Mouse (Mus musculus) kidney, postnatal 0 days (tissue): ENCODE data around the gene Dvl3. TPM values are rescaled to one million over a fixed set of nuclear protein-coding genes. Genes with fewer than 3 reads are reported as not detected.

Experiments used
- ATAC-seq: fragments of 200-750 bp; cut with Nextera tagmentation; replicated peaks from 2 replicates; pipeline ENCODE4 v1.8.0; 2017; ENCODE audit warnings: low read depth, moderate number of reproducible peaks, moderate TSS enrichment, moderate library complexity; ENCODE audit not compliant: low FRiP score
- DNase-seq: peaks from one replicate; pipeline ENCODE4 v3.0.0-alpha.2; 2016; ENCODE audit warnings: low spot score
- H3K27ac ChIP-seq: fragments of 300-500 bp; sonication (generic); 2 replicates; pipeline ENCODE4 v1.5.1; 2014; ENCODE audit warnings: mild to moderate bottlenecking
- H3K27me3 ChIP-seq: fragments of 300-500 bp; sonication (generic); 2 replicates; pipeline ENCODE4 v1.6.1; 2014; ENCODE audit warnings: low read length, mixed read lengths; ENCODE audit not compliant: insufficient read depth
- H3K36me3 ChIP-seq: fragments of 300-500 bp; sonication (generic); 2 replicates; pipeline ENCODE4 v1.6.1; 2014; ENCODE audit warnings: low read length, mixed read lengths; ENCODE audit not compliant: insufficient read depth
- H3K4me1 ChIP-seq: fragments of 300-500 bp; sonication (generic); replicated peaks from 2 replicates; pipeline ENCODE4 v1.6.1; 2014; ENCODE audit warnings: antibody characterized with exemption, low read length, mixed read lengths; ENCODE audit not compliant: insufficient read depth
- H3K4me2 ChIP-seq: fragments of 300-500 bp; sonication (generic); 2 replicates; pipeline ENCODE4 v1.6.1; 2014; ENCODE audit warnings: mild to moderate bottlenecking, low read length, moderate library complexity, mixed read lengths
- H3K4me3 ChIP-seq: fragments of 300-500 bp; sonication (generic); replicated peaks from 2 replicates; pipeline ENCODE4 v1.5.1; 2014; ENCODE audit warnings: low read depth, low read length
- H3K9ac ChIP-seq: fragments of 300-500 bp; sonication (generic); 2 replicates; pipeline ENCODE4 v1.6.1; 2014; ENCODE audit warnings: low read depth, low read length
- H3K9me3 ChIP-seq: fragments of 300-500 bp; sonication (generic); replicated peaks from 2 replicates; pipeline ENCODE4 v1.6.1; 2016; ENCODE audit warnings: low read length, inconsistent platforms, mixed read lengths
- CTCF ChIP-seq: IDR thresholded peaks from 2 replicates; pipeline ENCODE4 v1.5.1; 2016; ENCODE audit warnings: antibody characterized with exemption, low read depth, mild to moderate bottlenecking, moderate library complexity
- WGBS: fragments of 180-500 bp; shearing (Covaris S2); extraction: QIAGEN DNeasy Blood & Tissue Kit; methylation state at CpG from one replicate; pipeline ENCODE4 v1.1.7; 2014; 5-methylcytosine and 5-hydroxymethylcytosine counted together
- polyA plus RNA-seq: library from polyadenylated mRNA; unstranded; fragments of >200 nt; fragmentation: Nextera tagmentation; extraction: Ambion mirVana; gene quantifications from 2 replicates; pipeline ENCODE4 v1.2.1, GENCODE M21; 2015

The Dvl3 gene
- polyA plus RNA-seq, 1 experiment from 2014 or later: 15.7 TPM

DNA sequence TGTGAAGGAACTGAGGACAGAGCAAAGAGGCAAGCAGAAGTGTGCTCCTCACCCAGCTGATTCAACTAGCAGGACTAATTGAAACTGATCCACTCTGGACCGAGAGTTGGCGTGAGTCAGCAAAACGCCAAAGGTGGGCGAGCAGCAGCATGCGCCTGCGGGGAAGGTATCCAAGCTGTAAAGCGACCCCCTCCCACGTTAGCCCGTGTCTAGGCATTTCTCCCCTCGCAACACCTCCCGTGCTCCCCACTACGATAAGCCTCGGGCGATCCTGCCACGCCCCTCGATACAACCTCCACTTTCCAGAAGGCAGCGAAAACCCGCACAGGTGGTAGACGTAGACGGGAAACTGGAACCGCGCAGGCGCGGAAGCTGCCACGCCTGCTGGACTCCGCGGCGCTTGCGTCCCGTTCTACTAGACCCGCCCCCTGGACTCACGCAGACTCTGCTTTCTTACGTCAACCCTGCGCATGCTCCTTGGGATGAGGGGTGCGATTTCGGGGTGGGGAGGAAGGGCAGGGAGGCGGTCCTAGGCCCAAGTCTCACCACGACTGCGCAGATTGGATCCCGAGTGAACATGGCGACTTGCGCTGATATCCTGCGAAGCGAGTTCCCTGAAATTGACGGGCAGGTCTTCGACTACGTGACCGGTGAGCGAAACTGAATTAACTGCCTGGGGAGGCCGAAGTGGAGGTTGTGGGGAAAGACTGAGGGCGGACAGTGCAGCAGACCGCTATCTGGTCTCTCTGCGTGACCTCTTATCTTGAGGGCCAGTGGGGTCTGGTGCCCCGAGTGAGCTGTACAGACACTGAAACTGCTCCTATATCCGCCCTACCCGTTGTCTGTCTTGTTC, 31.5 kb downstream of the Dvl3 start, which contains the start of gene Abcf3:
Gene Abcf3, plus strand, starts transcription at position 482 of the 853 bp plus-strand sequence.
- Histone ChIP-seq H3K9ac (peak within 1 kb of the TSS; percentile 84), H3K36me3 (peaks cover 33% of the 10 kb centered on the region)
- peak; percentile 98 for ATAC-seq

DNA sequence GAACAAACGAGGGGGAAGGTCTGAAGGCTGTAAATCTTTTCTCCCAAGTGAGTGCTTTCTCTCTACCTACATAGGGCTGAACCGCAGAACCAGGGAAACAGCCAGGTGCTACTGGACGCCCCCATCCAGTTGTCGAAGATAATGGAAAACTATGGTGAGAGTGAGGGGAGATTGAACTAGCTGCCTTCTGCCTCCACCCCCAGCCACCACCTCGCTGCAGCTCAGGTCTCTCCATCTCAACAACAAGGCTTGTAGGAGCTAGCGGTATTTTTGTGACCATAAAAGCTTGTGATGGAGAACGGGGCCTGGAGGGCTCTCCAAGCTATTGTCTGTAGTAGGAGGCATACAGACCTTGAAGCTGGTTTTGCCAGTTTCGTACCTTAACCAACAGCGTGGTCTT, 32.4 kb downstream of the Dvl3 start:
- Histone ChIP-seq H3K27me3 (no peaks in the 10 kb centered on the region), H3K36me3 (peaks cover 34% of the 10 kb centered on the region), H3K4me2 (peak overlapping the region; percentile 91), H3K4me1 (peaks cover 5% of the 10 kb centered on the region), H3K4me3 (peak overlapping the region; percentile 91), H3K9ac (peak overlapping the region; percentile 84), H3K9me3 (no peaks in the 10 kb centered on the region), H3K27ac (no peak overlapping the region)
- 38% methylated on average over 9 of the region's 9 CpGs for WGBS
- no peak for TF ChIP-seq CTCF
- DNase-seq: peak; percentile 3
- ATAC-seq: no peak

More for the DNA sequence above, 31.5 kb downstream of the Dvl3 start, which contains the start of gene Abcf3:
- WGBS: under 1% methylated on average over 56 of the region's 56 CpGs
- H3K27ac ChIP-seq: peak within 1 kb of the TSS; percentile 47
- H3K4me2 ChIP-seq: peak within 1 kb of the TSS; percentile 91
- H3K27me3 ChIP-seq: no peaks in the 10 kb centered on the region
- no peak for TF ChIP-seq CTCF
- peak within 1 kb of the TSS; percentile 91 for H3K4me3 ChIP-seq
- DNase-seq: peak; percentile 100
- H3K4me1 ChIP-seq: peaks cover 5% of the 10 kb centered on the region
- H3K9me3 ChIP-seq: no peaks in the 10 kb centered on the region

DNA sequence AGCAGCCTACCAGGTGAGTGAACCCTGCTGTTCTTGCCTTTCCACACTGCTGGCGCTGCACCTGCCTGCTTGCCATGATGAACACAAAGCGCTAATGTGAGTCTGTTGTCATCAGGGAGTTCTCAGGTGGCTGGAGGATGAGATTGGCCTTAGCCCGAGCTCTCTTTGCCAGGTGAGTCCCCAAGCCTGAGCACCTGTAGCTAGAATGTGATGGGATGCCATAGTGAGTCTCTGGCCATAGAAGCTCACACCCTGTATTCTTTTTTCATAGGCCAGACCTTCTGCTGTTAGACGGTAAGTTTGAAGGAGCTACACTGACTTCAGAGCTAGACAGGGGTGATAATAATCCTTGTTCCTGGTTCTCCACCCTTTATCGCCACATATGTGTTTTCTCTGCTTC, 34.9 kb downstream of the Dvl3 start:
- peaks cover 28% of the 10 kb centered on the region for H3K36me3 ChIP-seq

DNA sequence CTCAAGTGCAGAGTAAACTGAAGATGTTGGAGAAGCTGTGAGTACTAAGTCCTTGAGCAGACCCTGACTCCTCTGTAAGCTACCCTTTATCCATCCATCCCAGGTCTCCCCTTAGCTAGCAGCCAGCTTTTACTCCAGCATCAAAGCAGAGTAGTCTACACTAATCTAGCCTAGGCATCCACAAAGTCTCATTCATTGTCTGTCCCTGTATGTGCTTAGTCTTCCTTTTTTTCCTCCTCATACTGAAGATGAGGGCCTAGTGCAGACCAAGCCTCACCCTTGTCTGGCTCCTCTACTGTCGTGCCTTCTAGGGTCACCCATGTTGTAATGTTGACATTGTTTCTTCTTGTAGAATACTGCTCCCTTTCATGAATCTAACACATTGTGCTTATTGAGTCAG, 35.8 kb downstream of the Dvl3 start:
- no peak for TF ChIP-seq CTCF
- Histone ChIP-seq H3K9me3 (no peaks in the 10 kb centered on the region), H3K27me3 (no peaks in the 10 kb centered on the region), H3K36me3 (peaks cover 28% of the 10 kb centered on the region), H3K4me2 (no peak overlapping the region), H3K27ac (no peak overlapping the region), H3K4me1 (peaks cover 5% of the 10 kb centered on the region), H3K4me3 (no peak overlapping the region), H3K9ac (no peak overlapping the region)
- 91% methylated on average over 1 of the region's 1 CpGs for WGBS
- DNase-seq: no peak
- no peak for ATAC-seq

More for the DNA sequence above, 34.9 kb downstream of the Dvl3 start:
- Histone ChIP-seq H3K9me3 (no peaks in the 10 kb centered on the region), H3K4me2 (no peak overlapping the region), H3K27me3 (no peaks in the 10 kb centered on the region), H3K9ac (no peak overlapping the region), H3K27ac (no peak overlapping the region), H3K4me1 (peaks cover 5% of the 10 kb centered on the region), H3K4me3 (no peak overlapping the region)
- DNase-seq (no peak), ATAC-seq (no peak)
- 95% methylated on average over 5 of the region's 5 CpGs for WGBS
- TF ChIP-seq CTCF: no peak

DNA sequence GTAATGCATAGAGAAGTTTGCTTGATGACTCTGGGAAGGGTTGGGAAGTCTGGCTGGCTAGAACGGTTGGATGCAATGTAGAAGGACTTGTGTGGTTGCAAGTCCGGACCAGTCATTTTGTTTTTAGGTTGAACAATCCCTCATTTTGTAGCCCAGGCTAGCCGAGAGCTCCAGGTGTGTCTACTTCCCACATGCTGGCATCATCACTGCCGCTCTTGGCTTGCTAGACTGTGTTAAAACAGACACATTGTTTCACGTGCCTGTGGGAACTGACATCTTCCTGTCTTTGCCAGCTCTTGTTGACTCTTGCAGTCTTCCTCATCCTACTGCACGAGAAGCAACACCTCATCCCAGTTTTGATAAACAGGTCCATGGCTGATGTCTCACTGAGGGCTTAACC, 38.2 kb downstream of the Dvl3 start:
- no peak for TF ChIP-seq CTCF
- Histone ChIP-seq H3K9me3 (no peaks in the 10 kb centered on the region), H3K4me1 (no peaks in the 10 kb centered on the region), H3K9ac (no peak overlapping the region), H3K27ac (no peak overlapping the region), H3K4me3 (no peak overlapping the region), H3K36me3 (peaks cover 47% of the 10 kb centered on the region), H3K27me3 (no peaks in the 10 kb centered on the region), H3K4me2 (no peak overlapping the region)
- no peak for DNase-seq
- no peak for ATAC-seq
- WGBS: 94% methylated on average over 6 of the region's 6 CpGs

DNA sequence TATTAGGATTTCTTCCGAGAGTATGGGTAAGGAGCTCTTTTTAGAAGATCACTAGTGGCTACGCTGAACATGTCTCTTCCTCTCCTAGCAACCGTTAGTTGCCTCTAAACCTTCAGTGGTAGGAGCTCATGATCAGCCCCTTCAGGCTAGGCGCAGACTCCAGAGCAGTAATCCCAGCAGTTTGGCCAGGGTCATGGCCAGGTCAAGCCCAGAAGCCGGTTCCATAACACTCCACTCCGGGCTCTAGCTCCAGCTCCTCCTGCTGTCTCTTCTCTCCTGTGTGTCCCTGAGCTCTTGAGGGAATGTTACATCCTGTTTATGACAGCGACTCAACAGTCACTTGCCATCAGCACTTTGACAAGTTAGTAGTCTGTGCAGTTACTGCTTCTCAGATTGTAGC, 40.6 kb downstream of the Dvl3 start:
- no peak for ATAC-seq
- 64% methylated on average over 7 of the region's 7 CpGs for WGBS
- no peaks in the 10 kb centered on the region for H3K9me3 ChIP-seq

More for the DNA sequence above, 40.6 kb downstream of the Dvl3 start:
- DNase-seq: no peak
- H3K4me3 ChIP-seq: no peak overlapping the region
- no peak overlapping the region for H3K27ac ChIP-seq
- no peak overlapping the region for H3K9ac ChIP-seq
- H3K27me3 ChIP-seq: no peaks in the 10 kb centered on the region
- H3K4me2 ChIP-seq: no peak overlapping the region
- H3K36me3 ChIP-seq: peaks cover 56% of the 10 kb centered on the region
- no peaks in the 10 kb centered on the region for H3K4me1 ChIP-seq
- no peak for TF ChIP-seq CTCF
